Mouse (Mus musculus) gastrocnemius, adult 2 months (tissue): Measurements from ENCODE around the gene Fam234b. TPM values are rescaled to one million over a fixed set of nuclear protein-coding genes. Genes with fewer than 3 reads are reported as not detected.

Experiments
- DNase-seq: peaks from one replicate; pipeline ENCODE4 v3.0.0; 2022
- H3K27ac ChIP-seq: fragments of 200-600 bp; 2 replicates; pipeline ENCODE4 v1.8.1; 2022; ENCODE audit warnings: mild to moderate bottlenecking
- H3K4me3 ChIP-seq: fragments of 200-600 bp; 2 replicates; pipeline ENCODE4 v1.8.1; 2022; ENCODE audit warnings: mild to moderate bottlenecking, moderate library complexity
- CTCF ChIP-seq: fragments of 200-600 bp; IDR thresholded peaks from 2 replicates; pipeline ENCODE4 v1.8.1; 2022; ENCODE audit warnings: antibody characterized with exemption, mild to moderate bottlenecking, moderate library complexity
- intact Hi-C: fragments of 180-260 bp; cut with DNase I; formaldehyde crosslinking; loops from one replicate; pipeline ENCODE4 v1.15.1; 2025
- total RNA-seq, 2 experiments: library from RNA; stranded (reverse); gene quantifications; 2 replicates each; pipeline ENCODE4 v1.2.3; 2021

Gene Fam234b
- total RNA-seq, 2 experiments from 2014 or later: 2.7 to 3.8 TPM

- DNase-seq: no peak
- Histone ChIP-seq H3K27ac (no peak overlapping the region), H3K4me3 (no peak overlapping the region)
- TF ChIP-seq CTCF: no peak
- intact Hi-C loops: no loop called here
Measured at GRCm38 (mm10) chr6:135206909-135207308, 9.1 kb downstream of the Fam234b start.

GRCm38 (mm10) chr6:135211169-135211568, 13.4 kb downstream of the Fam234b start:
- no peak for DNase-seq
- H3K27ac ChIP-seq: no peak overlapping the region
- no peak for TF ChIP-seq CTCF
- H3K4me3 ChIP-seq: no peak overlapping the region
- intact Hi-C loops: no loop called here

DNA sequence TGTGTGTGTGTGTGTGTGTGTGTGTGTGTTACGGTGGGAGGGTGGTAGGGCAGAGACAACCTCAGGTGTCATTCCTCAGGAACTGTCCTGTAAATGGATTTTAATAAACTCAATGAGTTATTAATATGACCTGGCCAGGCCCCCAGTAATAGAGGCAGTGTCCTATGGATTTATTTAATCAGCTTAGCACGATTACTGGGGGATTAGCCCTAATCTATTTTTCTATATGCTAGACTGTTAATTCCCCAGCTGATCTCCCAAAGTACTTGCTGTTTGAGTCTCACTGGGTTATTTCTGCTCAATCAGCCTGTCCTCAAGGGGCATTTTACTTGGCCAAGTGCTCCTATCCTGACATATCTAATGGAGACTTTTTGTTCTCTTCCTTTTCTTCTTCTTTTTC, 14.9 kb downstream of the Fam234b start:
- intact Hi-C loops: no loop called here
- Histone ChIP-seq H3K4me3 (no peak overlapping the region), H3K27ac (no peak overlapping the region)
- no peak for DNase-seq
- no peak for TF ChIP-seq CTCF

DNA sequence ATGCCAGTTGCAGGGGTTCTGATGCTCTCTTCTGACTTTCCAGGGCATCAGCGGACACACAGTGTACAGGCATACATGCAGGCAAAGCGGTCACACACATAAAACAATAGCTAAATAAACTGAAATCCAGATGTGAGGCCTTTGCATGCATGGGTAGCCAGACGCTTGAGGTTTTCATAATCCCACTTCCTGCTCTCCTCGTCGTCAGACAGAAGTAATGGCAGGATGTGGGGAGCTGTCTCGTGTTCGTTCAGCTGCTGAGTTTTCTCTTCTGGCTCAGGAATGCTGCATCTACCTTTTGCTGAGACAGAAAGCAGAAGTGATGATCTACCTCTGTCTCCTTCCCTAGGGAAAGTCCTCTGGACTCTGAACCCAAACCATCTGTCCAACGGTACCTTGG, 20.6 kb downstream of the Fam234b start:
- TF ChIP-seq CTCF: no peak
- intact Hi-C loops: no loop called here
- no peak for DNase-seq
- no peak overlapping the region for H3K4me3 ChIP-seq
- H3K27ac ChIP-seq: no peak overlapping the region

DNA sequence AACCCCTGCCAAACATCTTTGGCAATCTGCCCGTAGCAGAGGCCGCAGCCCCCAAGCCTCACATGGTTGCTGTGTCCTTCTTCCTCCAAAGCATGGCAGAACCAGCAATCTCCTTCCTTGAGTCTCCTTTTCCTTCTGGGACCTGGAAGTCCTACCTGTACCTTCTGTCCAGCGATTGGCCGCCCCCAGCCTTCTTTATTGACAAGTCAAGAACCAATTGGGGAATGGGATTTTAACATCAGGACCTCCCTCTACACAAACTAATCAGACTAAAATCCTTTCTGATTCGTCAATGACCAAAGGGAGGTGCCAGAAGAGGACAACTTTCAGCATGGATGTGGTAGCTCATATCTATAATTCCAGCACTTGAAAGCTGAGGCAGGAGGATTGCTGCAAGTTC, 22.1 kb downstream of the Fam234b start:
- intact Hi-C loops: no loop called here
- no peak for TF ChIP-seq CTCF
- no peak overlapping the region for H3K4me3 ChIP-seq
- no peak for DNase-seq
- H3K27ac ChIP-seq: no peak overlapping the region

DNA sequence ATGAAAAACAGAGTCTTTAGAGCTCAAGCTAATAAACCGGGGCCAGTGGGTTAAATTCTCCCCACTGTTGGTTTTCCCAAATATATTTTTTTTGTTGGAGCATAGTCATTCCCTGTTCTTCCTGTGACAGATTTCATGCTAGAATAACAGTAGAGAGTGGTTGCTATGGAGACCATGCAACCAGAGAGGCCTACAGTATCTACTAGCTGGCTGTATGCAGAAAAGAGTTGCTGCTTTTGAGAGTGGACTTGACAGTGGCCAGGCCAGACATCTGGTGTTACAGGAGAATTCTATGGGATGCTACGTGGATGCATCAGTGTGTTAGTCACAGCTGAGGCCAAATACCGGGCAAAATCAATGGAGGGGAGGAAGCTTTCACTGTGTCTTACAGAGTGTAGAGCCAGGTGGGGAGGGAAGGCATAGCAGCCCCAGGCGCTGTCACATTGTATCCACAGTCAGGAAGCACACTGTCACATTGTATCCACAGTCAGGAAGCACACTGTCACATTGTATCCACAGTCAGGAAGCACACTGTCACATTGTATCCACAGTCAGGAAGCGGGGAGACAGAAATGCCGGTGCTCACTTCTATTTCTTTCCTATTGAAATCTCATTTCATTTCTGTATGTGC, 26.1 kb downstream of the Fam234b start:
- DNase-seq: no peak
- Histone ChIP-seq H3K4me3 (no peak overlapping the region), H3K27ac (no peak overlapping the region)
- intact Hi-C loops: no loop called here
- TF ChIP-seq CTCF: no peak

GRCm38 (mm10) chr6:135228465-135228941, 30.7 kb downstream of the Fam234b start:
- DNase-seq: no peak
- intact Hi-C loops: no loop called here
- Histone ChIP-seq H3K27ac (no peak overlapping the region), H3K4me3 (no peak overlapping the region)
- no peak for TF ChIP-seq CTCF

DNA sequence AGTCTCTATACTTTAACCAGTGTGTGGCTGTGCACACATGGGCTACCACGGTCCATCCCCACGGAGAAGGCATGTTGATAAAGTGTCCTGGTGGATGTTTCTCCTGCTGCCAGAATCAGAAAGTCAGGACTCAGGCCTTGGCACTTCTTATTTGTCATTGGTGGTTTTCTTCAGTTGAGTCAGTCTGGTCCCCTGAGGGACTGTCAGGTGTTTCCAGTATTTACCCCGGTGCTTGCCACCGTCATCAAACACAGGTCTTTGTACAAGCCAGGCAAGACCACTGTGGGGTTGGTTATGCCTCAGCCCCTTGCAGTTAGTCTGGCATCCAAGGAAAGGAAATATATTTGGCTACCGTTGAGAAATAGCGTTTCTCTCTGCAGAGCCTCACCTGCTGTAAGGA, 32.8 kb downstream of the Fam234b start:
- intact Hi-C loops: loop anchor here (10.0 kb wide), 1 partner anchor 146 kb away; no protein-coding TSS in a partner anchor
- no peak overlapping the region for H3K27ac ChIP-seq
- no peak overlapping the region for H3K4me3 ChIP-seq
- DNase-seq: no peak
- TF ChIP-seq CTCF: no peak

GRCm38 (mm10) chr6:135232443-135233182, 34.8 kb downstream of the Fam234b start:
- intact Hi-C loops: loop anchor here (10.0 kb wide), 1 partner anchor 148 kb away; no protein-coding TSS in a partner anchor
- no peak for DNase-seq
- H3K27ac ChIP-seq: no peak overlapping the region
- H3K4me3 ChIP-seq: no peak overlapping the region
- TF ChIP-seq CTCF: no peak

DNA sequence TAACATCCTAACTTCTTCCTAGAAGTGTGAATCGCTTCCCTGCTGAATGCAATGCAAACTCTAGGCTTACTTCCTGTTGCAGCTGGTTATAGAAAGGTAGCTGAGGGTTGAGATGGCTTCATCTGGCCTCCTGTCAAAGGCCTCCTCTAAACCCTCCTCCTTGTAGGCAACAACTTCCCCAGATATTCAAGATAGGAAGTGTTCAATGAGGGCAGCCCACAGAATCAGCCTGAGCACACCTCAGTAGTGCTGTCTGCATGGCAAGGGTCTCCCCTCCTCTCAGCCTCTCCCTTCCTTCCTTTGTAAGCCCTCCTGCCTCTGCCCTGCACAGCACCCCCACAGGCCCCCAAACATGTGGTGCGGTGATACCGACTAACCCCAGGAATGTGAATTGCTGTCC, 38.0 kb downstream of the Fam234b start:
- no peak for DNase-seq
- Histone ChIP-seq H3K4me3 (no peak overlapping the region), H3K27ac (no peak overlapping the region)
- no peak for TF ChIP-seq CTCF
- intact Hi-C loops: loop anchor here (10.0 kb wide), 1 partner anchor 151 kb away; no protein-coding TSS in a partner anchor

- no peak overlapping the region for H3K4me3 ChIP-seq
- intact Hi-C loops: loop anchor here (10.0 kb wide), 1 partner anchor 152 kb away; no protein-coding TSS in a partner anchor
- H3K27ac ChIP-seq: no peak overlapping the region
- no peak for DNase-seq
- TF ChIP-seq CTCF: no peak
Measured at GRCm38 (mm10) chr6:135236576-135236975, 38.8 kb downstream of the Fam234b start.

GRCm38 (mm10) chr6:135237326-135237725, 39.5 kb downstream of the Fam234b start:
- H3K27ac ChIP-seq: no peak overlapping the region
- no peak overlapping the region for H3K4me3 ChIP-seq
- intact Hi-C loops: loop anchor here (10.0 kb wide), 1 partner anchor 153 kb away; no protein-coding TSS in a partner anchor
- no peak; the same call in 1 of the 2 replicates for TF ChIP-seq CTCF
- DNase-seq: no peak

GRCm38 (mm10) chr6:135238211-135238610, 40.4 kb downstream of the Fam234b start:
- Histone ChIP-seq H3K4me3 (no peak overlapping the region), H3K27ac (no peak overlapping the region)
- intact Hi-C loops: loop anchor here (10.0 kb wide), 1 partner anchor 153 kb away; no protein-coding TSS in a partner anchor
- TF ChIP-seq CTCF: no peak
- no peak for DNase-seq
